Mouse (Mus musculus): Measurements from ENCODE around the gene Bap1. TPM values are rescaled to one million over a fixed set of nuclear protein-coding genes. Genes with fewer than 3 reads are reported as not detected.
A peak's percentile ranks its signal among the peaks of the same experiment; 100 is the strongest.

The Bap1 gene
- polyA plus RNA-seq, 1 experiment from 2014 or later = 125 TPM

GRCm38 (mm10) chr14:31267649-31268048, 16.4 kb downstream of the Bap1 start:
- no peak overlapping the region for H3K27ac ChIP-seq (ENCODE audit: low read depth, low read length)
- WGBS = 80% methylated on average over 11 of the region's 11 CpGs

GRCm38 (mm10) chr14:31268301-31269001, 17.2 kb downstream of the Bap1 start:
- Histone ChIP-seq H3K4me3 (ENCODE audit: low read depth, low read length) (no peak overlapping the region), H3K4me1 (ENCODE audit: control insufficient read depth, insufficient read depth, low read length) (peaks cover 19% of the 10 kb centered on the region), H3K4me2 (ENCODE audit: low read depth) (no peak overlapping the region), H3K9ac (ENCODE audit: low read length) (no peak overlapping the region; the same call in 1 of the 2 replicates), H3K9me3 (ENCODE audit: control insufficient read depth, low read length) (no peaks in the 10 kb centered on the region), H3K27me3 (ENCODE audit: control insufficient read depth, insufficient read depth, low read length) (no peaks in the 10 kb centered on the region), H3K27ac (ENCODE audit: low read depth, low read length) (0 out of 2 replicates have a peak overlapping the region, but pooled peaks have one; percentile 34), H3K36me3 (ENCODE audit: control insufficient read depth, insufficient read depth, low read length) (no peaks in the 10 kb centered on the region)
- peak; percentile 33; the same call in 1 of the 2 replicates for ATAC-seq (ENCODE audit: insufficient read depth, low FRiP score, low TSS enrichment)
- WGBS = 63% methylated on average over 9 of the region's 9 CpGs
- peak; percentile 38 for DNase-seq (ENCODE audit: low spot score)

More at GRCm38 (mm10) chr14:31267649-31268048, 16.4 kb downstream of the Bap1 start:
- Histone ChIP-seq H3K4me3 (ENCODE audit: low read depth, low read length) (no peak overlapping the region), H3K4me1 (ENCODE audit: control insufficient read depth, insufficient read depth, low read length) (peaks cover 19% of the 10 kb centered on the region), H3K36me3 (ENCODE audit: control insufficient read depth, insufficient read depth, low read length) (no peaks in the 10 kb centered on the region), H3K4me2 (ENCODE audit: low read depth) (no peak overlapping the region), H3K27me3 (ENCODE audit: control insufficient read depth, insufficient read depth, low read length) (no peaks in the 10 kb centered on the region), H3K9me3 (ENCODE audit: control insufficient read depth, low read length) (no peaks in the 10 kb centered on the region), H3K9ac (ENCODE audit: low read length) (no peak overlapping the region)
- DNase-seq (ENCODE audit: low spot score) (no peak), ATAC-seq (ENCODE audit: insufficient read depth, low FRiP score, low TSS enrichment) (no peak)

GRCm38 (mm10) chr14:31269456-31270100, 18.3 kb downstream of the Bap1 start:
- 15% methylated on average over 25 of the region's 28 CpGs for WGBS
- Histone ChIP-seq H3K9me3 (ENCODE audit: control insufficient read depth, low read length) (no peaks in the 10 kb centered on the region), H3K4me2 (ENCODE audit: low read depth) (peak overlapping the region; percentile 35), H3K27ac (ENCODE audit: low read depth, low read length) (0 out of 2 replicates have a peak overlapping the region, but pooled peaks have one; percentile 20), H3K4me3 (ENCODE audit: low read depth, low read length) (0 out of 2 replicates have a peak overlapping the region, but pooled peaks have one; percentile 20), H3K36me3 (ENCODE audit: control insufficient read depth, insufficient read depth, low read length) (no peaks in the 10 kb centered on the region), H3K4me1 (ENCODE audit: control insufficient read depth, insufficient read depth, low read length) (peaks cover 19% of the 10 kb centered on the region), H3K9ac (ENCODE audit: low read length) (peak overlapping the region; percentile 35; the same call in 1 of the 2 replicates), H3K27me3 (ENCODE audit: control insufficient read depth, insufficient read depth, low read length) (no peaks in the 10 kb centered on the region)
- ATAC-seq (ENCODE audit: insufficient read depth, low FRiP score, low TSS enrichment) (peak; percentile 75), DNase-seq (ENCODE audit: low spot score) (peak; percentile 79)

GRCm38 (mm10) chr14:31271121-31271520, 19.9 kb downstream of the Bap1 start:
- no peaks in the 10 kb centered on the region for H3K9me3 ChIP-seq (ENCODE audit: control insufficient read depth, low read length)
- DNase-seq (ENCODE audit: low spot score) = no peak
- 90% methylated on average over 6 of the region's 6 CpGs for WGBS
- ATAC-seq (ENCODE audit: insufficient read depth, low FRiP score, low TSS enrichment) = no peak
- H3K9ac ChIP-seq (ENCODE audit: low read length) = no peak overlapping the region
- no peaks in the 10 kb centered on the region for H3K36me3 ChIP-seq (ENCODE audit: control insufficient read depth, insufficient read depth, low read length)
- H3K4me3 ChIP-seq (ENCODE audit: low read depth, low read length) = no peak overlapping the region
- H3K4me1 ChIP-seq (ENCODE audit: control insufficient read depth, insufficient read depth, low read length) = peaks cover 19% of the 10 kb centered on the region
- no peak overlapping the region for H3K27ac ChIP-seq (ENCODE audit: low read depth, low read length)
- no peaks in the 10 kb centered on the region for H3K27me3 ChIP-seq (ENCODE audit: control insufficient read depth, insufficient read depth, low read length)
- H3K4me2 ChIP-seq (ENCODE audit: low read depth) = no peak overlapping the region

- ATAC-seq (ENCODE audit: insufficient read depth, low FRiP score, low TSS enrichment) = no peak
These were observed 20.9 kb downstream of the Bap1 start for GRCm38 (mm10) chr14:31272164-31272563.

GRCm38 (mm10) chr14:31285728-31286127, 34.5 kb downstream of the Bap1 start:
- no peak overlapping the region for H3K4me3 ChIP-seq (ENCODE audit: low read depth, low read length)
- DNase-seq (ENCODE audit: low spot score) (no peak), ATAC-seq (ENCODE audit: insufficient read depth, low FRiP score, low TSS enrichment) (no peak)
- H3K9me3 ChIP-seq (ENCODE audit: control insufficient read depth, low read length) = no peaks in the 10 kb centered on the region
- no peaks in the 10 kb centered on the region for H3K27me3 ChIP-seq (ENCODE audit: control insufficient read depth, insufficient read depth, low read length)
- H3K36me3 ChIP-seq (ENCODE audit: control insufficient read depth, insufficient read depth, low read length) = no peaks in the 10 kb centered on the region
- no peak overlapping the region for H3K27ac ChIP-seq (ENCODE audit: low read depth, low read length)
- no peak overlapping the region for H3K4me2 ChIP-seq (ENCODE audit: low read depth)
- no peak overlapping the region for H3K9ac ChIP-seq (ENCODE audit: low read length)
- 83% methylated on average over 8 of the region's 8 CpGs for WGBS
- H3K4me1 ChIP-seq (ENCODE audit: control insufficient read depth, insufficient read depth, low read length) = no peaks in the 10 kb centered on the region

More at GRCm38 (mm10) chr14:31272164-31272563, 20.9 kb downstream of the Bap1 start:
- Histone ChIP-seq H3K36me3 (ENCODE audit: control insufficient read depth, insufficient read depth, low read length) (no peaks in the 10 kb centered on the region), H3K4me2 (ENCODE audit: low read depth) (no peak overlapping the region), H3K4me3 (ENCODE audit: low read depth, low read length) (no peak overlapping the region), H3K9me3 (ENCODE audit: control insufficient read depth, low read length) (no peaks in the 10 kb centered on the region), H3K27ac (ENCODE audit: low read depth, low read length) (no peak overlapping the region), H3K4me1 (ENCODE audit: control insufficient read depth, insufficient read depth, low read length) (peaks cover 19% of the 10 kb centered on the region), H3K9ac (ENCODE audit: low read length) (no peak overlapping the region), H3K27me3 (ENCODE audit: control insufficient read depth, insufficient read depth, low read length) (no peaks in the 10 kb centered on the region)
- 27% methylated on average over 7 of the region's 7 CpGs for WGBS
- peak; percentile 82 for DNase-seq (ENCODE audit: low spot score)

Other genes starting within 250 kb of the Bap1 start
- 260 and 262 TPM in 2 replicates for gene Spcs1, start 249.8 kb upstream of the Bap1 start, polyA plus RNA-seq (2014; fragmentation: Nextera tagmentation; extraction: Ambion mirVana)
- gene Pbrm1, start 232.3 kb upstream of the Bap1 start, polyA plus RNA-seq (2014; fragmentation: Nextera tagmentation; extraction: Ambion mirVana) = 120 and 122 TPM in 2 replicates
- gene Gnl3, start 232.3 kb upstream of the Bap1 start, polyA plus RNA-seq (2014; fragmentation: Nextera tagmentation; extraction: Ambion mirVana) = 101 and 107 TPM in 2 replicates
- 58.9 and 62.5 TPM in 2 replicates for gene Smim4, start 122.5 kb upstream of the Bap1 start, polyA plus RNA-seq (2014; fragmentation: Nextera tagmentation; extraction: Ambion mirVana)
- gene Nt5dc2, start 120.4 kb upstream of the Bap1 start, polyA plus RNA-seq (2014; fragmentation: Nextera tagmentation; extraction: Ambion mirVana) = 537 and 588 TPM in 2 replicates
- 18.7 and 23.8 TPM in 2 replicates for gene Stab1, start 82.8 kb upstream of the Bap1 start, polyA plus RNA-seq (2014; fragmentation: Nextera tagmentation; extraction: Ambion mirVana)
- 63.0 and 83.2 TPM in 2 replicates for gene Tnnc1, start 43.1 kb upstream of the Bap1 start, polyA plus RNA-seq (2014; fragmentation: Nextera tagmentation; extraction: Ambion mirVana)
- 322 and 326 TPM in 2 replicates for gene Nisch, start 34.5 kb upstream of the Bap1 start, polyA plus RNA-seq (2014; fragmentation: Nextera tagmentation; extraction: Ambion mirVana)
- gene Sema3g, start 33.6 kb upstream of the Bap1 start, polyA plus RNA-seq (2014; fragmentation: Nextera tagmentation; extraction: Ambion mirVana) = 0.21 and 0.50 TPM in 2 replicates
- 12.7 and 13.1 TPM in 2 replicates for gene Phf7, start 133 bp upstream of the Bap1 start, polyA plus RNA-seq (2014; fragmentation: Nextera tagmentation; extraction: Ambion mirVana)
- 5.9 and 7.6 TPM in 2 replicates for gene Dnah1, start 72.4 kb downstream of the Bap1 start, polyA plus RNA-seq (2014; fragmentation: Nextera tagmentation; extraction: Ambion mirVana)
- gene Capn7, start 85.2 kb downstream of the Bap1 start, polyA plus RNA-seq (2014; fragmentation: Nextera tagmentation; extraction: Ambion mirVana) = 51.0 and 52.0 TPM in 2 replicates
- 17.2 and 20.1 TPM in 2 replicates for gene Sh3bp5, start 184.6 kb downstream of the Bap1 start, polyA plus RNA-seq (2014; fragmentation: Nextera tagmentation; extraction: Ambion mirVana)
- 21.8 and 22.5 TPM in 2 replicates for gene Eaf1, start 242.9 kb downstream of the Bap1 start, polyA plus RNA-seq (2014; fragmentation: Nextera tagmentation; extraction: Ambion mirVana)
- gene Mettl6, start 243.6 kb downstream of the Bap1 start, polyA plus RNA-seq (2014; fragmentation: Nextera tagmentation; extraction: Ambion mirVana) = 78.9 and 85.6 TPM in 2 replicates